Mouse (Mus musculus): Measurements from ENCODE around the gene Hadhb. TPM values are rescaled to one million over a fixed set of nuclear protein-coding genes. Genes with fewer than 3 reads are reported as not detected.

Hadhb gene
- total RNA-seq (2012; rRNA removed) (78.3 and 81.4 TPM in 2 replicates), total RNA-seq (2014; rRNA removed) (118 and 125 TPM in 2 replicates), polyA plus RNA-seq (2012; ENCODE audit: insufficient read length, low read depth) (69.5 and 77.9 TPM in 2 replicates)

- dilution Hi-C loops (cut with MboI; ENCODE audit: extremely low pct_ligation_motif_present, extremely low pct_unique_long_range_greater_than_20kb, low sequenced_read_pairs) (no loop called here), in situ Hi-C loops (cut with MboI; ENCODE audit: low pct_ligation_motif_present, low pct_unique_long_range_greater_than_20kb, low sequenced_read_pairs) (no loop called here)
- Histone ChIP-seq H3K27ac (ENCODE audit: insufficient read depth, low read depth) (peak within 1 kb of the TSS; percentile 70), H3K4me2 (ENCODE audit: insufficient read depth, low read depth, poor library complexity, severe bottlenecking) (peak within 1 kb of the TSS; percentile 98), H3K4me3 (replicated peaks in 1 of 3; ENCODE audit: low read depth in 2 of 3, low read length in 2 of 3, poor library complexity in 1 of 3) (peak within 1 kb of the TSS; percentile 77 to 93 (median 82)), H3K36me3 (replicated peaks in 1 of 2; ENCODE audit: control insufficient read depth in 1 of 2, insufficient read depth in 1 of 2, low read length in 1 of 2) (peaks cover 0 to 11% of the 10 kb centered on the region in 2 experiments), H3K27me3 (replicated peaks) (no peaks in the 10 kb centered on the region), H3K4me1 (ENCODE audit: control insufficient read depth in 1 of 2, insufficient read depth in 2 of 2) (peaks cover 2 to 30% of the 10 kb centered on the region in 2 experiments; a peak in 3 of 4 replicates), H3K79me2 (replicated peaks; ENCODE audit: control insufficient read depth, extremely low read depth, insufficient read depth, poor library complexity, severe bottlenecking) (peaks cover 33% of the 10 kb centered on the region), H3K9ac (ENCODE audit: insufficient read depth, low read depth) (peak within 1 kb of the TSS; percentile 94), H3K9me3 (replicated peaks; ENCODE audit: low read length) (no peaks in the 10 kb centered on the region)
- peak; percentile 83 for DNase-seq (ENCODE audit: extremely low read depth)
- TF ChIP-seq KAT2A (IDR thresholded peaks at IDR 0.05; ENCODE audit: insufficient replicate concordance, low read length) (0 out of 2 replicates have a peak, but pooled peaks have one; percentile 30), MXI1 (IDR thresholded peaks at IDR 0.05; ENCODE audit: low read depth, low read length) (0 out of 2 replicates have a peak, but pooled peaks have one; percentile 75), TBP (conservative IDR thresholded peaks at IDR 0.05; ENCODE audit: low read depth, low read length) (peak; percentile 79), CHD1 (IDR thresholded peaks at IDR 0.05; ENCODE audit: low read depth, low read length) (no peak), MAX (IDR thresholded peaks at IDR 0.05; ENCODE audit: low read length) (peak; percentile 100), POLR2A (IDR thresholded peaks at IDR 0.05; ENCODE audit: low read depth, low read length) (peak; percentile 92), IRF4 (IDR thresholded peaks at IDR 0.05; ENCODE audit: low read depth, low read length) (peak; percentile 16; the same call in 1 of the 2 replicates), SMC3 (IDR thresholded peaks at IDR 0.05; ENCODE audit: low read depth, low read length) (no peak), ELF1 (IDR thresholded peaks at IDR 0.05; ENCODE audit: low read depth, low read length) (peak; percentile 13; the same call in 1 of the 2 replicates), NRF1 (IDR thresholded peaks at IDR 0.05; ENCODE audit: low read depth, low read length) (0 out of 2 replicates have a peak, but pooled peaks have one; percentile 16), HCFC1 (IDR thresholded peaks at IDR 0.05; ENCODE audit: low read depth, low read length) (peak; percentile 84), UBTF (IDR thresholded peaks at IDR 0.05; ENCODE audit: low read depth, low read length) (no peak), MAZ (IDR thresholded peaks at IDR 0.05; ENCODE audit: low read depth, low read length) (peak; percentile 97), SIN3A (IDR thresholded peaks at IDR 0.05; ENCODE audit: low read length) (peak; percentile 71), MEF2A (IDR thresholded peaks at IDR 0.05; ENCODE audit: borderline replicate concordance, low read depth, low read length) (0 out of 2 replicates have a peak, but pooled peaks have one; percentile 36), NELFE (IDR thresholded peaks at IDR 0.05; ENCODE audit: low read depth, low read length) (peak; percentile 86), TCF12 (IDR thresholded peaks at IDR 0.05; ENCODE audit: low read depth, low read length) (peak; percentile 63; the same call in 1 of the 2 replicates), ZMIZ1 (IDR thresholded peaks at IDR 0.05; ENCODE audit: low read depth, low read length) (peak; percentile 85), USF2 (conservative IDR thresholded peaks at IDR 0.05; ENCODE audit: low read depth, low read length) (no peak), POLR2AphosphoS2 (IDR thresholded peaks at IDR 0.05; ENCODE audit: low read depth, low read length) (peak; percentile 80; the same call in 1 of the 2 replicates)
Measured at GRCm38 (mm10) chr5:30154474-30155394, at the start of gene Hadhb, which contains the start of gene Hadha. Hadhb (plus strand) TSS chr5:30155248. Hadha (minus strand) TSS chr5:30155162.
